Mouse (Mus musculus) heart, adult 2 months (tissue): ENCODE measurements around the gene Fam169a.

Source experiments
- CTCF ChIP-seq: fragments of 200-600 bp; IDR thresholded peaks from 2 replicates; pipeline ENCODE4 v1.8.1; 2022; ENCODE audit warnings: antibody characterized with exemption, mild to moderate bottlenecking, moderate library complexity
- POLR2A ChIP-seq: fragments of 200-500 bp; IDR thresholded peaks from 2 replicates; pipeline ENCODE4 v1.6.1; 2011; ENCODE audit warnings: mild to moderate bottlenecking, low read depth, low read length, control low read depth; ENCODE audit not compliant: insufficient read depth

DNA sequence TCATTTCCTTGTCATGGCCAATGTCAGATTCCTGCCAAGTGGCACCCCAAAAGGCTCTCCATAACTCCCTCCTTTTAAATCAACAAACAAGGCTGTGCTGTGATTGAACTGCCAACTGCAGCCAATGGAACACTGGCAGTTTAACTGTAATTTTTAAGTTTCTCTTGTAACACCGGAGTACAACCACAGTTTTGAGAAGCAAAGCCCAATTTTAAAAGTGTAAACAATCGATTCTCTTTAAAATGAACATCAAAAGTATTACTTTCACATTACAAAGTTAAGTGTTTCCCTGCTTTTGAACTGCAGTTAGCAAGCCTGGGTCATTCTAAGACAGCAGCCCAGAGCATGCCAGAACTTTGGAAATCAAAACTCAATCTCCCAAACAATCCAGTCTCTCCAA is 32.8 kb upstream of the Fam169a start, which contains the start of gene 1700029F12Rik:
- TF ChIP-seq CTCF (no peak), POLR2A (no peak)
